In the genomic region with DNA sequence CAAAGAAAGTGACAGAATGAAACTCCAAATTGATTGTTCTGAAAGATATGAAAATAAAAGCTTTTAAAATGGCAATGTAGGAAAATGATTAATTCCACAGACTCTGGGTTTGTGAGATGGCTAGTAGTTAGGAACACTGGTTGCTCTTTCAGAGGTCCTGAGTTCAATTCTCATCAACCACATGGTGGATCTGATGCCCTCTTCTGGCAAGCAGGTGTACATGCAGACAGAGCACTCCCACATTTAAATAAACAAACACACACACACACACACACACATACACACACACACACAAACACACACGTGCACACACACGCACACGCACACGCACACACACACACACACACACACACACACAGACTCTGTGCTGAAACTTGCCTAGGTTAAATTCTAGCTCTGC, we compare ENCODE assay signal across 25 mouse cellular contexts.
DNase-seq lines count a peak whose midpoint lies in the region; ATAC-seq and TF ChIP-seq lines count a peak whose summit lies in the region.
"Had no signal": no experiment of that assay in that cellular context is flagged by ENCODE, and none has a peak within 500 bp of the region (broad histone marks: within the 10 kb centered on the region; RNA-seq: fewer than 3 reads in every experiment).

No protein-coding gene starts in this region.

- H3K4me3 ChIP-seq in cerebellum, adult 2 months (replicated peaks; ENCODE audit: insufficient read depth, low read depth, low read length) = no peak overlapping the region
- H3K4me3 ChIP-seq in kidney, postnatal 0 days (replicated peaks; ENCODE audit: low read depth, low read length) = no peak overlapping the region
- no peak overlapping the region for H3K4me3 ChIP-seq in kidney, embryonic 16.5 days (ENCODE audit: low read length)
- no peak overlapping the region for H3K4me3 ChIP-seq in midbrain, postnatal 0 days (ENCODE audit: low read depth, low read length)
- no peak overlapping the region for H3K4me3 ChIP-seq in midbrain, embryonic 15.5 days
- H3K4me3 ChIP-seq in stomach, postnatal 0 days (ENCODE audit: low read depth, low read length) = no peak overlapping the region
- H3K4me3 ChIP-seq: embryonic facial prominence, embryonic 15.5 days; heart, embryonic 13.5 days; hindbrain, embryonic 15.5 days; limb, embryonic 13.5 days; midbrain, embryonic 10.5 days had no signal

- H3K36me3 ChIP-seq in kidney, postnatal 0 days (ENCODE audit: insufficient read depth, low read length) = no peaks in the 10 kb centered on the region
- H3K36me3 ChIP-seq in kidney, embryonic 16.5 days (ENCODE audit: insufficient read depth, low read length) = no peaks in the 10 kb centered on the region
- H3K36me3 ChIP-seq in midbrain, postnatal 0 days (ENCODE audit: insufficient read depth, low read length) = no peaks in the 10 kb centered on the region
- no peaks in the 10 kb centered on the region for H3K36me3 ChIP-seq in midbrain, embryonic 15.5 days (replicated peaks)
- H3K36me3 ChIP-seq in stomach, postnatal 0 days (ENCODE audit: control insufficient read depth, insufficient read depth, low read length) = no peaks in the 10 kb centered on the region
- H3K36me3 ChIP-seq: embryonic facial prominence, embryonic 15.5 days; limb, embryonic 13.5 days; midbrain, embryonic 10.5 days had no signal

- H3K4me2 ChIP-seq in kidney, postnatal 0 days (ENCODE audit: low read length) = no peak overlapping the region
- H3K4me2 ChIP-seq in kidney, embryonic 16.5 days (replicated peaks; ENCODE audit: low read depth, low read length) = no peak overlapping the region
- no peak overlapping the region for H3K4me2 ChIP-seq in midbrain, postnatal 0 days (ENCODE audit: low read depth, low read length, poor library complexity, severe bottlenecking)
- no peak overlapping the region for H3K4me2 ChIP-seq in midbrain, embryonic 15.5 days
- H3K4me2 ChIP-seq in stomach, postnatal 0 days (replicated peaks; ENCODE audit: low read depth) = no peak overlapping the region
- H3K4me2 ChIP-seq: embryonic facial prominence, embryonic 15.5 days; heart, embryonic 13.5 days; hindbrain, embryonic 15.5 days; limb, embryonic 13.5 days had no signal

- no peaks in the 10 kb centered on the region for H3K27me3 ChIP-seq in cerebellum, adult 2 months (ENCODE audit: control insufficient read depth, insufficient read depth, low read length)
- H3K27me3 ChIP-seq in kidney, postnatal 0 days (ENCODE audit: insufficient read depth, low read length) = no peaks in the 10 kb centered on the region
- no peaks in the 10 kb centered on the region for H3K27me3 ChIP-seq in kidney, embryonic 16.5 days (ENCODE audit: insufficient read depth, low read length)
- no peaks in the 10 kb centered on the region for H3K27me3 ChIP-seq in midbrain, postnatal 0 days (ENCODE audit: insufficient read depth, low read length)
- no peaks in the 10 kb centered on the region for H3K27me3 ChIP-seq in midbrain, embryonic 15.5 days (replicated peaks)
- no peaks in the 10 kb centered on the region for H3K27me3 ChIP-seq in stomach, postnatal 0 days (ENCODE audit: control insufficient read depth, insufficient read depth, low read length)
- H3K27me3 ChIP-seq: embryonic facial prominence, embryonic 15.5 days; heart, embryonic 13.5 days; hindbrain, embryonic 15.5 days; limb, embryonic 13.5 days had no signal

- no peak for DNase-seq in cerebellum, adult 2 months
- no peak for DNase-seq in cerebellum, postnatal 10 days
- no peak for DNase-seq in kidney, postnatal 0 days (ENCODE audit: low spot score)
- no peak for DNase-seq in midbrain, postnatal 0 days (ENCODE audit: low spot score)
- DNase-seq in stomach, postnatal 0 days (ENCODE audit: low spot score) = no peak
- DNase-seq in thymus, adult 18-20 months = no peak
- DNase-seq: cerebellum, adult 9-10 months; embryo, embryonic 11 days; heart, adult 11 months; heart, postnatal 36 days; kidney, adult 8-10 months; kidney, postnatal 36 days; lung, adult 2 months; lung, postnatal 4 days; right cerebral cortex, adult 18-20 months; thymus, adult 2 months had no signal

- ATAC-seq in kidney, postnatal 0 days (replicated peaks; ENCODE audit: low FRiP score, low read depth) = no peak
- ATAC-seq in kidney, embryonic 16.5 days (ENCODE audit: low FRiP score, low TSS enrichment) = no peak
- no peak for ATAC-seq in midbrain, postnatal 0 days (ENCODE audit: low FRiP score)
- no peak for ATAC-seq in midbrain, embryonic 15.5 days (replicated peaks)
- no peak for ATAC-seq in stomach, postnatal 0 days (ENCODE audit: low FRiP score, low TSS enrichment)
- ATAC-seq: CD4-positive, CD25-positive, alpha-beta regulatory T cell, adult 4 months had no signal

- 87% methylated on average over 4 of the region's 4 CpGs for WGBS in cerebellum, adult 2 months
- WGBS in kidney, postnatal 0 days = 93% methylated on average over 4 of the region's 4 CpGs
- 94% methylated on average over 4 of the region's 4 CpGs for whole genome bisulfite sequencing in kidney, embryonic 16.5 days
- 89% methylated on average over 4 of the region's 4 CpGs for WGBS in midbrain, postnatal 0 days
- 84% methylated on average over 4 of the region's 4 CpGs for WGBS in midbrain, embryonic 15.5 days
- 92% methylated on average over 4 of the region's 4 CpGs for WGBS in stomach, postnatal 0 days

- TF ChIP-seq POLR2A in cerebellum, adult 2 months (IDR thresholded peaks at IDR 0.05; ENCODE audit: borderline replicate concordance, insufficient read depth, low read length) = no peak

- no peaks in the 10 kb centered on the region for H3K4me1 ChIP-seq in cerebellum, adult 2 months (ENCODE audit: control insufficient read depth, insufficient read depth, low read length)
- no peaks in the 10 kb centered on the region for H3K4me1 ChIP-seq in kidney, postnatal 0 days (replicated peaks; ENCODE audit: insufficient read depth, low read length)
- no peaks in the 10 kb centered on the region for H3K4me1 ChIP-seq in kidney, embryonic 16.5 days (ENCODE audit: insufficient read depth, low read length)
- no peaks in the 10 kb centered on the region for H3K4me1 ChIP-seq in midbrain, postnatal 0 days (ENCODE audit: insufficient read depth, low read length)
- H3K4me1 ChIP-seq in midbrain, embryonic 15.5 days = no peaks in the 10 kb centered on the region
- no peaks in the 10 kb centered on the region for H3K4me1 ChIP-seq in stomach, postnatal 0 days (replicated peaks; ENCODE audit: control insufficient read depth, insufficient read depth)
- H3K4me1 ChIP-seq: embryonic facial prominence, embryonic 15.5 days; heart, embryonic 13.5 days; hindbrain, embryonic 15.5 days; limb, embryonic 13.5 days; midbrain, embryonic 10.5 days had no signal

- H3K9me3 ChIP-seq in kidney, postnatal 0 days (replicated peaks; ENCODE audit: low read length) = no peaks in the 10 kb centered on the region
- H3K9me3 ChIP-seq in kidney, embryonic 16.5 days (ENCODE audit: low read length) = no peaks in the 10 kb centered on the region
- H3K9me3 ChIP-seq in midbrain, postnatal 0 days (ENCODE audit: low read length) = no peaks in the 10 kb centered on the region
- no peaks in the 10 kb centered on the region for H3K9me3 ChIP-seq in midbrain, embryonic 15.5 days
- H3K9me3 ChIP-seq in stomach, postnatal 0 days (ENCODE audit: control insufficient read depth, low read length) = no peaks in the 10 kb centered on the region
- H3K9me3 ChIP-seq: embryonic facial prominence, embryonic 15.5 days; G1E; heart, embryonic 13.5 days; hindbrain, embryonic 15.5 days; limb, embryonic 13.5 days; midbrain, embryonic 10.5 days had no signal

- no peak overlapping the region for H3K9ac ChIP-seq in kidney, postnatal 0 days (ENCODE audit: low read depth, low read length)
- no peak overlapping the region for H3K9ac ChIP-seq in kidney, embryonic 16.5 days (replicated peaks; ENCODE audit: low read length)
- H3K9ac ChIP-seq in midbrain, postnatal 0 days (replicated peaks; ENCODE audit: low read length, poor library complexity, severe bottlenecking) = no peak overlapping the region
- H3K9ac ChIP-seq in midbrain, embryonic 15.5 days = no peak overlapping the region
- no peak overlapping the region for H3K9ac ChIP-seq in stomach, postnatal 0 days (ENCODE audit: low read length)
- H3K9ac ChIP-seq: embryonic facial prominence, embryonic 15.5 days; heart, embryonic 13.5 days; hindbrain, embryonic 15.5 days; limb, embryonic 13.5 days had no signal

- H3K27ac ChIP-seq in cerebellum, adult 2 months (ENCODE audit: insufficient read depth, low read length) = no peak overlapping the region
- H3K27ac ChIP-seq in kidney, postnatal 0 days = no peak overlapping the region
- no peak overlapping the region for H3K27ac ChIP-seq in kidney, embryonic 16.5 days (ENCODE audit: low read length)
- no peak overlapping the region for H3K27ac ChIP-seq in midbrain, postnatal 0 days (ENCODE audit: low read depth, low read length)
- no peak overlapping the region for H3K27ac ChIP-seq in midbrain, embryonic 15.5 days
- no peak overlapping the region for H3K27ac ChIP-seq in stomach, postnatal 0 days (replicated peaks)
- H3K27ac ChIP-seq: embryonic facial prominence, embryonic 15.5 days; heart, embryonic 13.5 days; hindbrain, embryonic 15.5 days; limb, embryonic 13.5 days; midbrain, embryonic 10.5 days had no signal

- 0 out of 2 replicates have a peak, but pooled peaks have one; percentile 12 for TF ChIP-seq CTCF in cerebellum, adult 2 months (IDR thresholded peaks at IDR 0.05; ENCODE audit: borderline replicate concordance, insufficient read depth, low read depth, low read length)
- peak; percentile 34; the same call in 1 of the 2 replicates for TF ChIP-seq CTCF in kidney, postnatal 0 days (IDR thresholded peaks at IDR 0.05; ENCODE audit: low read depth)
- TF ChIP-seq CTCF in midbrain, postnatal 0 days (IDR thresholded peaks at IDR 0.05) = peak; percentile 27; the same call in 1 of the 2 replicates
- TF ChIP-seq CTCF in stomach, postnatal 0 days (IDR thresholded peaks at IDR 0.05; ENCODE audit: low read depth) = peak; percentile 41

- no peak for TF ChIP-seq EP300 in stomach, postnatal 0 days (optimal IDR thresholded peaks at IDR 0.05)
